Mouse (Mus musculus): ENCODE data around the gene Tas2r114.

Gene Tas2r114

GRCm38 (mm10) chr6:131689963-131690362 is at the start of gene Tas2r114:
Gene Tas2r114, minus strand, starts transcription at chr6:131690063.
- DNase-seq: no peak

GRCm38 (mm10) chr6:131712803-131713202 is 22.9 kb upstream of the Tas2r114 start:
- DNase-seq: no peak

- no peak for DNase-seq
Observed at GRCm38 (mm10) chr6:131687395-131687794, 2.5 kb downstream of the Tas2r114 start, which contains the start of gene Tas2r105. Gene Tas2r105, minus strand, starts transcription at chr6:131687495.

- DNase-seq: no peak
Observed at GRCm38 (mm10) chr6:131685644-131686043, 4.2 kb downstream of the Tas2r114 start, which contains the start of gene Tas2r104. Gene Tas2r104, minus strand, starts transcription at chr6:131685744.

GRCm38 (mm10) chr6:131678786-131679185 is 11.1 kb downstream of the Tas2r114 start, which contains the start of gene Tas2r106:
Gene Tas2r106, minus strand, starts transcription at chr6:131678886.
- no peak for DNase-seq

GRCm38 (mm10) chr6:131660049-131660448 is 29.8 kb downstream of the Tas2r114 start, which contains the start of gene Tas2r107:
Gene Tas2r107, minus strand, starts transcription at chr6:131660149.
- no peak for DNase-seq
